Mouse (Mus musculus) thymus, adult 2 months (tissue): Measurements from ENCODE around the gene Angptl4.

Experiments used
- CTCF ChIP-seq: fragments of 200-500 bp; IDR thresholded peaks from 2 replicates; pipeline ENCODE4 v1.5.1; 2012; ENCODE audit warnings: mild to moderate bottlenecking, control low read depth, low read length, moderate library complexity, borderline replicate concordance; ENCODE audit not compliant: control insufficient read depth, poor library complexity, insufficient read depth; ENCODE audit errors: extremely low read depth
- POLR2A ChIP-seq: fragments of 200-500 bp; IDR thresholded peaks from 2 replicates; pipeline ENCODE4 v1.6.1; 2012; ENCODE audit warnings: mild to moderate bottlenecking, low read length, control low read depth, moderate library complexity; ENCODE audit not compliant: control insufficient read depth, poor library complexity, insufficient read depth; ENCODE audit errors: extremely low read depth

GRCm38 (mm10) chr17:33822436-33822959 lies 40.9 kb upstream of the Angptl4 start:
- no peak for TF ChIP-seq POLR2A
- no peak for TF ChIP-seq CTCF
